Mouse (Mus musculus): ENCODE measurements at regions not wholly inside any gene's neighbourhood (a gene's known extent, or its start where the extent isn't known, plus 50 kb on each side); places are given as distances from the start of the nearest gene placed in this dataset.

- H3K9ac ChIP-seq (ENCODE audit: control insufficient read depth, low read depth, low read length, poor library complexity, severe bottlenecking) = no peak overlapping the region
- H3K27ac ChIP-seq (ENCODE audit: control insufficient read depth, low read depth, low read length) = no peak overlapping the region
- no peak for DNase-seq (ENCODE audit: low read depth, low spot score)
- no peaks in the 10 kb centered on the region for H3K9me3 ChIP-seq (replicated peaks; ENCODE audit: insufficient read depth, low read length)
- H3K36me3 ChIP-seq (ENCODE audit: control insufficient read depth in 1 of 2, insufficient read depth in 2 of 2, low read length in 2 of 2) = no peaks in the 10 kb centered on the region
- TF ChIP-seq GABPA (IDR thresholded peaks at IDR 0.05; ENCODE audit: low read depth, low read length) (no peak), ZNF384 (IDR thresholded peaks at IDR 0.05; ENCODE audit: low read depth, low read length) (no peak), EP300 (IDR thresholded peaks at IDR 0.05; ENCODE audit: low read depth in 1 of 2, low read length in 2 of 2) (no peak), NELFE (IDR thresholded peaks at IDR 0.05; ENCODE audit: low read depth, low read length) (no peak), MYB (IDR thresholded peaks at IDR 0.05; ENCODE audit: low read depth, low read length) (no peak), USF2 (IDR thresholded peaks at IDR 0.05; ENCODE audit: borderline replicate concordance in 1 of 2, insufficient read depth in 1 of 2, low read depth in 1 of 2, low read length in 2 of 2) (no peak), POLR2AphosphoS2 (IDR thresholded peaks at IDR 0.05; ENCODE audit: low read length) (no peak), ELF1 (IDR thresholded peaks at IDR 0.05; ENCODE audit: low read depth, low read length) (no peak), TAL1 (IDR thresholded peaks at IDR 0.05; ENCODE audit: low read length) (no peak)
- H3K4me1 ChIP-seq (ENCODE audit: control insufficient read depth in 1 of 2, insufficient read depth in 2 of 2, low read length in 2 of 2) = no peaks in the 10 kb centered on the region
- no peaks in the 10 kb centered on the region for H3K79me2 ChIP-seq (ENCODE audit: control insufficient read depth, insufficient read depth, low read length, poor library complexity)
- H3K27me3 ChIP-seq (ENCODE audit: control insufficient read depth in 1 of 2, insufficient read depth in 2 of 2, low read length in 2 of 2) = no peaks in the 10 kb centered on the region
- H3K4me3 ChIP-seq (ENCODE audit: control insufficient read depth in 1 of 2, insufficient read depth in 1 of 2, low read depth in 2 of 2, low read length in 2 of 2) = no peak overlapping the region
Measured at GRCm38 (mm10) chr16:89701741-89702140, 130.8 kb upstream of the Krtap11-1 start.

- no peak for TF ChIP-seq BHLHE40 (IDR thresholded peaks at IDR 0.05; ENCODE audit: borderline replicate concordance, low read depth, low read length)
- TF ChIP-seq ZMIZ1 (IDR thresholded peaks at IDR 0.05; ENCODE audit: low read depth, low read length) = no peak
- DNase-seq (ENCODE audit: low read depth, low spot score) = no peak
- no peak overlapping the region for H3K27ac ChIP-seq (ENCODE audit: control insufficient read depth, low read depth, low read length)
- H3K27me3 ChIP-seq (ENCODE audit: control insufficient read depth in 1 of 2, insufficient read depth in 2 of 2, low read length in 2 of 2) = no peaks in the 10 kb centered on the region
- no peaks in the 10 kb centered on the region for H3K4me1 ChIP-seq (ENCODE audit: control insufficient read depth in 1 of 2, insufficient read depth in 2 of 2, low read length in 2 of 2)
- no peak overlapping the region for H3K4me3 ChIP-seq (ENCODE audit: control insufficient read depth in 1 of 2, insufficient read depth in 1 of 2, low read depth in 2 of 2, low read length in 2 of 2)
- no peak overlapping the region for H3K9ac ChIP-seq (ENCODE audit: control insufficient read depth, low read depth, low read length, poor library complexity, severe bottlenecking)
- H3K36me3 ChIP-seq (ENCODE audit: control insufficient read depth in 1 of 2, insufficient read depth in 2 of 2, low read length in 2 of 2) = no peaks in the 10 kb centered on the region
- H3K79me2 ChIP-seq (ENCODE audit: control insufficient read depth, insufficient read depth, low read length, poor library complexity) = no peaks in the 10 kb centered on the region
- no peaks in the 10 kb centered on the region for H3K9me3 ChIP-seq (replicated peaks; ENCODE audit: insufficient read depth, low read length)
Measured at GRCm38 (mm10) chr16:89699710-89700109, 128.7 kb upstream of the Krtap11-1 start.

- Histone ChIP-seq H3K79me2 (ENCODE audit: control insufficient read depth, insufficient read depth, low read length, poor library complexity) (no peaks in the 10 kb centered on the region), H3K4me3 (ENCODE audit: control insufficient read depth in 1 of 2, insufficient read depth in 1 of 2, low read depth in 2 of 2, low read length in 2 of 2) (no peak overlapping the region), H3K36me3 (ENCODE audit: control insufficient read depth in 1 of 2, insufficient read depth in 2 of 2, low read length in 2 of 2) (no peaks in the 10 kb centered on the region), H3K9me3 (replicated peaks; ENCODE audit: insufficient read depth, low read length) (no peaks in the 10 kb centered on the region), H3K9ac (ENCODE audit: control insufficient read depth, low read depth, low read length, poor library complexity, severe bottlenecking) (no peak overlapping the region), H3K27ac (ENCODE audit: control insufficient read depth, low read depth, low read length) (no peak overlapping the region), H3K27me3 (ENCODE audit: control insufficient read depth in 1 of 2, insufficient read depth in 2 of 2, low read length in 2 of 2) (no peaks in the 10 kb centered on the region), H3K4me1 (ENCODE audit: control insufficient read depth in 1 of 2, insufficient read depth in 2 of 2, low read length in 2 of 2) (no peaks in the 10 kb centered on the region)
- peak; percentile 20 for DNase-seq (ENCODE audit: low read depth, low spot score)
- no peak for TF ChIP-seq JUND (IDR thresholded peaks at IDR 0.05; ENCODE audit: low read depth, low read length)
- TF ChIP-seq EP300 (IDR thresholded peaks at IDR 0.05; ENCODE audit: low read depth in 1 of 2, low read length in 2 of 2) = no peak
- no peak for TF ChIP-seq POLR2A (IDR thresholded peaks at IDR 0.05; ENCODE audit: control insufficient read depth in 1 of 2, insufficient read depth in 1 of 2, low read depth in 1 of 2, low read length in 2 of 2, poor library complexity in 1 of 2)
- TF ChIP-seq POLR2AphosphoS5 (IDR thresholded peaks at IDR 0.05; ENCODE audit: borderline replicate concordance, low read depth, low read length) = no peak
- no peak for TF ChIP-seq MAZ (IDR thresholded peaks at IDR 0.05; ENCODE audit: low read depth, low read length)
- no peak for TF ChIP-seq TCF12 (IDR thresholded peaks at IDR 0.05; ENCODE audit: low read depth, low read length)
- no peak for TF ChIP-seq NRF1 (IDR thresholded peaks at IDR 0.05; ENCODE audit: insufficient read depth, low read depth, low read length, poor library complexity, severe bottlenecking)
- TF ChIP-seq MXI1 (IDR thresholded peaks at IDR 0.05; ENCODE audit: low read depth, low read length) = no peak
- no peak for TF ChIP-seq ZKSCAN1 (IDR thresholded peaks at IDR 0.05; ENCODE audit: low read depth, low read length)
- no peak for TF ChIP-seq SIN3A (IDR thresholded peaks at IDR 0.05; ENCODE audit: low read length)
- peak; percentile 57 for TF ChIP-seq ETS1 (IDR thresholded peaks at IDR 0.05; ENCODE audit: low read depth, low read length)
- 0 out of 2 replicates have a peak, but pooled peaks have one; percentile 27 for TF ChIP-seq ELF1 (IDR thresholded peaks at IDR 0.05; ENCODE audit: low read depth, low read length)
- TF ChIP-seq CHD1 (IDR thresholded peaks at IDR 0.05; ENCODE audit: low read depth, low read length) = no peak
Measured at GRCm38 (mm10) chr16:89695833-89696232, 124.8 kb upstream of the Krtap11-1 start.

All from MEL (cell line).